Mouse (Mus musculus): ENCODE results near the gene Tcf15.

DNA sequence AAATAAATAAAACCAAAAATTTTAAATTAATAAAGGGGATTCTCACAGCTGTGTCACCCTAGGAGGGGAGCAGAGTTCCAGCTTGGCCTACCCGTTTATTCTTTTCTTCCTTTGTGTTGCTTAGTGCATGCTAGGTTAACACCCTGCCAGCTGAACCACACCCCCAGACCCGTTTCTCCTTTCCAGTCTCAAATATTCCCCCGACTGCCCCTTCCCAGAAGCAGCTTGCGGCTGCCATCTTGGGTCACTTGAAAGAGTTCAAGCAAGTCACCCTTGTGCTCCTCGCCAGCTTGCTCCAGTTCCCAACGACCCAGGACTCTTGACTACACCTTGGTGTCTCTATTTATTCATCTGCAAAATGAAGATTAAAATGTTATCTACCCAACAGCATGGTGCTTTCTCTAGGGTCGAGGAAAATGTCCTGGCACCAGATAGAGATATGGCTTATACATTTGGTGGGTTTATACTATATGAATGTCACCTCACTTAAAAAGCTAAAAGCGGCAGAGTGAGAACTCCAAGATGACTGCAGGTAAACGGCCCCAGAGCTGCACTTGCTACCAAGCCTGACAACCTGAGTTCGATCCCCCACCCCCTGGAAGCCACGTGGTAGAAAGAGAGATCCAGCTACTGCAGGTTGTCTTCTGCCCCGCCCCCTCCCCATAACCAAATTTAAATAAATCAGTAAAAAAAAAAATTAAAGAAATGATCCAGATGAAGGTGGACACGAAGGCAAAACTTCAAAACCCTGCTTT, 49.4 kb downstream of the Tcf15 start:
- TF ChIP-seq CEBPB (IDR thresholded peaks at IDR 0.05; ENCODE audit: insufficient read depth, poor library complexity, severe bottlenecking) (no peak), POLR2AphosphoS2 (IDR thresholded peaks at IDR 0.05; ENCODE audit: insufficient read length, low read depth) (no peak)
